Mouse (Mus musculus): Measurements from ENCODE around the gene Slc38a4.

- TF ChIP-seq CTCF (IDR thresholded peaks at IDR 0.05; ENCODE audit: control insufficient read depth, insufficient read depth, insufficient replicate concordance, low read depth, low read length) = no peak
- no peak for TF ChIP-seq POLR2A (IDR thresholded peaks at IDR 0.05; ENCODE audit: control insufficient read depth, low read depth, low read length)
Observed at GRCm38 (mm10) chr15:96953938-96954238, 101.9 kb downstream of the Slc38a4 start.
